Mouse (Mus musculus): ENCODE data around the gene Pnpla2. TPM values are rescaled to one million over a fixed set of nuclear protein-coding genes. Genes with fewer than 3 reads are reported as not detected.
"Not testable (repeated sequence)": the region's sequence is repeated elsewhere in the genome, so short reads cannot be mapped to it uniquely, and the experiment has no call there.

The Pnpla2 gene
- 56.3 and 57.5 TPM in 2 replicates for polyA plus RNA-seq (2015; fragmentation: Nextera tagmentation; extraction: Ambion mirVana)

- WGBS = under 1% methylated on average over 45 of the region's 45 CpGs
- ATAC-seq (replicated peaks; ENCODE audit: insufficient number of reproducible peaks, insufficient read depth, low FRiP score, low read depth) = peak; percentile 84
- peak within 1 kb of the TSS; percentile 77 for H3K9ac ChIP-seq
Observed at GRCm38 (mm10) chr7:141454967-141455551, at the start of gene Pnpla2. Pnpla2 (plus strand) TSS chr7:141455198.

GRCm38 (mm10) chr7:141405466-141405865 is 49.5 kb upstream of the Pnpla2 start:
- Histone ChIP-seq H3K4me2 (no peak overlapping the region), H3K27ac (no peak overlapping the region), H3K27me3 (no peaks in the 10 kb centered on the region), H3K9me3 (replicated peaks) (no peaks in the 10 kb centered on the region), H3K4me3 (no peak overlapping the region), H3K4me1 (replicated peaks) (peaks cover 3% of the 10 kb centered on the region), H3K36me3 (peaks cover 30% of the 10 kb centered on the region), H3K9ac (no peak overlapping the region)
- WGBS = 72% methylated on average over 4 of the region's 4 CpGs
- ATAC-seq (replicated peaks; ENCODE audit: insufficient number of reproducible peaks, insufficient read depth, low FRiP score, low read depth) = no peak

More at GRCm38 (mm10) chr7:141454967-141455551, at the start of gene Pnpla2:
- Histone ChIP-seq H3K27ac (peak within 1 kb of the TSS; percentile 94), H3K4me3 (peak within 1 kb of the TSS; percentile 75), H3K4me1 (replicated peaks) (peaks cover 21% of the 10 kb centered on the region), H3K36me3 (peaks cover 32% of the 10 kb centered on the region), H3K9me3 (replicated peaks) (no peaks in the 10 kb centered on the region), H3K4me2 (peak within 1 kb of the TSS; percentile 91), H3K27me3 (no peaks in the 10 kb centered on the region)

DNA sequence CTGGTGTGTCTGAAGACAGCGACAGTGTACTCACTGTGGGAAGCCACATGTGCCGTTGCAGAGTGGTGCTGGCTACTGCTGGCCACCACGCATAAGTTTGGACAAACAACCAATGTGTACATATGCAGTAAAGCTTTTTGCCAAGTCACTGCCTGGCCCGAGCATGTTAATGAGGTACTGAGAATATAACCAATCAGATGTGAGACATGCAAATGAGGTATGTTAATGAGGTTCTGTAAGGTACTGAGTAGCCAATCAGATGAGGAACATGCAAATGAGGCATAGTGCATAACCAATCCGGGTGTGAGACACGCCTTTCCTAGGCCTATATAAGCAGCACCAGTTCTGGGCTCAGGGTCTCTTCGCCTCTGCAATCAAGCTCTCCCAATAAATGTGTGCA is 47.3 kb upstream of the Pnpla2 start:
- H3K27ac ChIP-seq; H3K27me3 ChIP-seq; H3K9ac ChIP-seq; H3K4me3 ChIP-seq; H3K4me2 ChIP-seq; H3K4me1 ChIP-seq (replicated peaks); H3K9me3 ChIP-seq (replicated peaks); ATAC-seq (replicated peaks; ENCODE audit: insufficient number of reproducible peaks, insufficient read depth, low FRiP score, low read depth): not testable (repeated sequence)
- 94% methylated on average over 7 of the region's 7 CpGs for WGBS
- H3K36me3 ChIP-seq = peaks cover 11% of the 10 kb centered on the region

DNA sequence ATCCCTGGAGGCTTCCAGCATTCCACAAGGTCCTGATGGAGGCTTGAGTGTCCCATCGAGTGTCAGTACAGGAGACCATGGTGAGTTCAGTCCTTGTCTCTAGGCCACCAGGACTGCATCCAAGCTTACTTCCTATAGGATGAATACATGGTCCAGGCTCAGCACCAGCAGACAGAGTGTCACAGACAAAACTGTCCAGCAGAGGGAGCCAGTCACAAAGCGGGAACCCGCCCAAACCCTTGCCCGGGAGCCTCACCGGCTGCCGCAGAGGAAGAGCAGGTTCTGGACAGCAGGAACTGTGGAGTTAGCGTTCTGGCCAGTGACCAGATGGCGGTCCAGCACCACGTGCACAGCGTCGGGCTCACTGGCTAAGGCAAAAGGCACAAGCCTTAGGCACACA is 46.2 kb upstream of the Pnpla2 start:
- Histone ChIP-seq H3K4me3 (no peak overlapping the region), H3K27me3 (no peaks in the 10 kb centered on the region), H3K9me3 (replicated peaks) (no peaks in the 10 kb centered on the region), H3K27ac (no peak overlapping the region), H3K9ac (no peak overlapping the region), H3K4me1 (replicated peaks) (peaks cover 10% of the 10 kb centered on the region), H3K36me3 (peaks cover 8% of the 10 kb centered on the region; the same call in 1 of the 2 replicates), H3K4me2 (no peak overlapping the region)
- 14% methylated on average over 11 of the region's 11 CpGs for WGBS
- peak; percentile 79 for ATAC-seq (replicated peaks; ENCODE audit: insufficient number of reproducible peaks, insufficient read depth, low FRiP score, low read depth)

DNA sequence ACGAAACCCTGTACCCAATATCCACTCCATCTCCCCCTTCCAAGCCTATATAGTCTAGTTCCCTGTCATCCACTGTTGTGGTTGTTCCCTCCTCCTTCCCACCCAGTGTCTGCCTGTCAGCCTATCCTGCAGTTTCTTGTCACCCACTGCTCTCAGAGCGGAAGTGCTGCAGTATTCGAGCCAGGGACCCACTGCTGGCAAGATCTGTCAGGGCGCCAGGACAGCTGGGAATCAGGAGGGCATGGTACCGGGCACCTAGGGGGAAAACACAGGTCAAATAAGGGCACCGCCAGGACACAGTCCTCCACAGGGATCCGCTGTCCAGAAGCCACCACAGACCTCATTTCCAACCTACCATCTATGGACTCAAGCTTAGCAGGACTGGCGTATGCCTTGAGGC is 44.4 kb upstream of the Pnpla2 start:
- Histone ChIP-seq H3K4me1 (replicated peaks) (peaks cover 14% of the 10 kb centered on the region), H3K9ac (no peak overlapping the region), H3K4me2 (no peak overlapping the region), H3K9me3 (replicated peaks) (no peaks in the 10 kb centered on the region), H3K4me3 (no peak overlapping the region), H3K27me3 (no peaks in the 10 kb centered on the region), H3K36me3 (peaks cover 8% of the 10 kb centered on the region; the same call in 1 of the 2 replicates), H3K27ac (no peak overlapping the region)
- WGBS = 88% methylated on average over 8 of the region's 8 CpGs
- no peak for ATAC-seq (replicated peaks; ENCODE audit: insufficient number of reproducible peaks, insufficient read depth, low FRiP score, low read depth)

DNA sequence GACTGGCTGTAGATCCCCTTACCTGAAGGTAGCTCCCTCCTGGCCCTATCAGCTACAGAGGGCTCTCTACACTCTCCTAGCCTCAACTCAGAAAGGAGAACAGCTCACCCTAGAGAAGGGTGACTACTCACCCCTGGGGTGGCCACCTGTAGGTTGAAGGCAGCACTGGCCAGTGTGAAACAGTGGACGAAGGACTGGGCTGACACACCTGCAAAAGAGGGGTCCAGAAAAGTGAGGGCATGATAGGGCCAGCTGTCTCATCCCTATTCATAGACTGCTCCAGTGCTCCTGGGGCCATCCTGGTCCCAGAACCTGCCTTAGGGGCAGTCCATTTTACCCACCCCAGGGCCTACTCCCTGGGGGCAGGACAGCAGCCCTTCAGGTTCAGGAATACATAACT is 43.3 kb upstream of the Pnpla2 start:
- H3K9ac ChIP-seq = no peak overlapping the region
- no peak for ATAC-seq (replicated peaks; ENCODE audit: insufficient number of reproducible peaks, insufficient read depth, low FRiP score, low read depth)
- peaks cover 14% of the 10 kb centered on the region for H3K4me1 ChIP-seq (replicated peaks)
- no peak overlapping the region for H3K4me3 ChIP-seq
- no peak overlapping the region for H3K27ac ChIP-seq
- H3K9me3 ChIP-seq (replicated peaks) = no peaks in the 10 kb centered on the region
- WGBS = 75% methylated on average over 1 of the region's 1 CpGs
- peaks cover 8% of the 10 kb centered on the region; the same call in 1 of the 2 replicates for H3K36me3 ChIP-seq
- H3K4me2 ChIP-seq = no peak overlapping the region
- H3K27me3 ChIP-seq = no peaks in the 10 kb centered on the region

DNA sequence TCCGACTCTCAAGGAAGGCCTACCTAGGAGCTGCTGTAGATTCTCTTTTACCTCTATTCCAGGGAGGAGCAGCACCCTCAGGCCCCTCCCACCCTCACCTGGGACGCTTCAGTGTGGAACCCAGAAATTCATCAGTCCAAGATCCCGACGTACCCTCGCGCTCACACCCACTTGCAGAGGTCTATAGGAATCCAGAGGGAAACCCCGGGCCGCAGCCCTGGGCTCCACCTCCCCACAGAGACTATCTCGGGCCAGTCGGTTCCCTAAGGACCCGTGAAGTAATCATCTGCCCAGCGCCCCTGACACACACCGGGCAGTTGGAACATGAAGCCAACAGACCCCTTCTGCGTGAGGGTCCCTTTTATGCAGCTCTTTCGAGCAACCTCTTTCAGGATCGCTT is 41.7 kb upstream of the Pnpla2 start:
- Histone ChIP-seq H3K9me3 (replicated peaks) (no peaks in the 10 kb centered on the region), H3K27me3 (no peaks in the 10 kb centered on the region), H3K36me3 (no peaks in the 10 kb centered on the region), H3K27ac (peak overlapping the region; percentile 87), H3K4me1 (replicated peaks) (peaks cover 14% of the 10 kb centered on the region), H3K9ac (peak overlapping the region; percentile 84), H3K4me3 (peak overlapping the region; percentile 87), H3K4me2 (peak overlapping the region; percentile 77)
- 3% methylated on average over 16 of the region's 16 CpGs for WGBS
- ATAC-seq (replicated peaks; ENCODE audit: insufficient number of reproducible peaks, insufficient read depth, low FRiP score, low read depth) = 0 out of 2 replicates have a peak, but pooled peaks have one; percentile 1

GRCm38 (mm10) chr7:141413809-141414584 is 41.0 kb upstream of the Pnpla2 start, which contains the start of gene Gatd1:
Gatd1 (minus strand) TSS chr7:141414136.
- peaks cover 13% of the 10 kb centered on the region for H3K4me1 ChIP-seq (replicated peaks)
- H3K9ac ChIP-seq = peak within 1 kb of the TSS; percentile 84
- peak within 1 kb of the TSS; percentile 87 for H3K27ac ChIP-seq
- no peaks in the 10 kb centered on the region for H3K36me3 ChIP-seq
- H3K9me3 ChIP-seq (replicated peaks) = no peaks in the 10 kb centered on the region
- ATAC-seq (replicated peaks; ENCODE audit: insufficient number of reproducible peaks, insufficient read depth, low FRiP score, low read depth) = peak; percentile 93
- peak within 1 kb of the TSS; percentile 87 for H3K4me3 ChIP-seq
- WGBS = under 1% methylated on average over 50 of the region's 56 CpGs
- H3K27me3 ChIP-seq = no peaks in the 10 kb centered on the region
- peak within 1 kb of the TSS; percentile 77 for H3K4me2 ChIP-seq

DNA sequence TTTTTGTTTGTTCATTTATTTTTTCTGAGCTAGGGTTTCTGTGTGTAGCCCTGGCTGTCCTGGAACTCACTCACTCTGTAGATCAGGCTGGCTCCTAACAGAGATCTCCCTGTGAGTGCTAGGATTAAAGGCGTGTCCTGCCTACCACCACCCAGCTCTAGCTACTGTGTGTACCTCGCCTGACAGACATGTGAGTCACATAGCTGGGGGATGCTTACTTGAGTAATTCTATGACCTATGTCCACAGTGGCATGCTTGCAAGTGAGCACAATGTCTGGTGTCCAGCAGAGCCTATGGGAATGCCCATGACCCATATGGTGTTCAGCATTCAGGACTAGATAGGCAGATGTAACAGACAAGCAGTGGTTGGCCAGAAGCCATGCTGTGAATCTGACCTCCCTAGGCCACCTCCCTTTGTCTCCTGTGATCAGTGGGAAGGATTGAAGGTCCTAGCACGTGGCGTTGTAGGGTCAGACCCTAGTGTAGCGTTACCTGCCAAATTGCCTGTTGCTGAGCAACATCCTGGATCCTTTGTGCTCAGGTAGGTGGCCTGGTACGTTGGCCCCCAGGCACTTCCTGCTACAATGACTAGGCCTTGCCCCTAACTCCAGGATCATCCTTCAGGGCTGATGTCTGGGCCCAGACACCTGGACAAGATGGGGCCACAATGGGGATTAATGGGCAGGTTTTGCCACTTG is 38.7 kb upstream of the Pnpla2 start:
- Histone ChIP-seq H3K4me3 (no peak overlapping the region), H3K9ac (no peak overlapping the region), H3K27ac (no peak overlapping the region), H3K36me3 (no peaks in the 10 kb centered on the region), H3K27me3 (no peaks in the 10 kb centered on the region), H3K4me1 (replicated peaks) (peaks cover 11% of the 10 kb centered on the region), H3K4me2 (no peak overlapping the region), H3K9me3 (replicated peaks) (no peaks in the 10 kb centered on the region)
- WGBS = 78% methylated on average over 6 of the region's 6 CpGs
- ATAC-seq (replicated peaks; ENCODE audit: insufficient number of reproducible peaks, insufficient read depth, low FRiP score, low read depth) = no peak

DNA sequence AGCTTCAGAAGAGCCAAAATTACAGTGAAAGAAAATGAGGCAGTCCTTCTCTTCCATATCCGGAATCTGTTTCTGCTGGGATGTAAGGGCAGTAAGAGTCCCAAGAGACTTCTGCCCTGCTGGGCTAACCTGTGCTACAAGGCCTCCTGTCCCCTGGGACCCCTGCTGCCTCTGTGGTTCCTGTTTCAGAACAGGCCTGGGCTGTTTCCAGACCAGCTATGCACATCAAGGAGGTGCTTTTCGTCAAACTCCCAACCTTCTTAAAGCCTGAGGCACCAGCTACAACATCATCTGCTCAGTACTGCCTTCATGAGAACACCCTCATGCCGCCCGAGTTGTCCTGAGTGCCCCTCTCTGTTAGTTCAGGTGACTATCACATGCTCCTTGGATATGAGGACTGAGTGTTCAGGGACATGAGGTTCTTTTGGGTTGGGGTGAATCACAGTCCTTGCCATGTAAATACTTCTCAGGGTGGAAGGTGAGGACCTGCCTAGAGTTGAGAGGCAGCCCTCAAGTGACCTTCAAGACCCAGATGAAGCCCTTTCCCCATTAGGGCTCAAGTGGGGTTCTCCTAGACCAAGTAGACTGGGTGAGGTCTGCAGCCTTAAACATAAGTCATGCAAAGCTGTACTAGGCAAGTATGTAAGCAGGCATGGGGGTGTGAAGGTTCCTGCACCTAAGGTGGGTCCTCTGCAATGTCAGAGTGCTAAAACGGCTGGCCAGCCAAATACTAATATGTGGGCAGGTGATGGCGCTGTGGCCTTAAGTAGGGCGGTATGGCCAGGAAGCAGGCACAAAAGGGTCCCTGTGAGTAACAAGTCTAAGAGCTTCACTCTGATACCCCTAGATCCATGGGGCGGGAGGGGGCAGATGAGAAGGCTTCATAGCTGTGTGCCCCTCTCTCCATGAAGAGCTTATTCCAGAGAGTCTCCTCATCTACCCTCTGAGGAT is 37.0 kb upstream of the Pnpla2 start:
- Histone ChIP-seq H3K36me3 (no peaks in the 10 kb centered on the region), H3K4me1 (replicated peaks) (peaks cover 8% of the 10 kb centered on the region), H3K9ac (no peak overlapping the region), H3K9me3 (replicated peaks) (no peaks in the 10 kb centered on the region), H3K27me3 (no peaks in the 10 kb centered on the region), H3K4me3 (no peak overlapping the region), H3K27ac (no peak overlapping the region), H3K4me2 (no peak overlapping the region)
- ATAC-seq (replicated peaks; ENCODE audit: insufficient number of reproducible peaks, insufficient read depth, low FRiP score, low read depth) = no peak
- WGBS = 64% methylated on average over 8 of the region's 8 CpGs
